In the genomic region with DNA sequence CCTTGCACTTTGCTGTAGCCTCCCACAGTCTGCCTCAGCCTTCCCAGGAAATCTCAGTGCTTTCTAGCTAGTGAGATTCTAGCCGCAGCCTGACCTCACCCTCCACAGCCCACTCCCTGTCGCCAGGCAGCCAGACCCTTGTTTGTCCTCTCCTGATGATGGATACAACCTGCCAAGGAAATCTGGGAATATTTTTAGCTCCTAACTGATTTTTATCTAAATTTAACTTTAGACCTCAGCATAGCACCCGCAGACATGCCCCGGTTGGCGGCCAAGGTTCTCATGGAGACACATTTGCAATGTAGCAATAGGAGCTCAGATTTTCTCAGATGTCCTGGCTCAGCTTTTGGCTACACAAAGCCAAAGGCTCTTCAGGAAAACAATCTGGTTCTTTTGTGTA, we compare ENCODE assay signal across 12 mouse cellular contexts.
DNase-seq lines count a peak whose midpoint lies in the region; ATAC-seq and TF ChIP-seq lines count a peak whose summit lies in the region.
"Had no signal": no experiment of that assay in that cellular context is flagged by ENCODE, and none has a peak within 500 bp of the region (broad histone marks: within the 10 kb centered on the region; RNA-seq: fewer than 3 reads in every experiment).

No protein-coding gene starts in this region.

- H3K27me3 ChIP-seq in kidney, postnatal 0 days (ENCODE audit: insufficient read depth, low read length), result no peaks in the 10 kb centered on the region
- H3K27me3 ChIP-seq in heart, embryonic 14.5 days (ENCODE audit: control insufficient read depth, insufficient read depth, low read length), result no peaks in the 10 kb centered on the region
- H3K27me3 ChIP-seq: limb, embryonic 12.5 days; midbrain, embryonic 13.5 days had no signal

- peak overlapping the region; percentile 68 for H3K27ac ChIP-seq in kidney, postnatal 0 days
- H3K27ac ChIP-seq in heart, embryonic 14.5 days (replicated peaks in 1 of 2; ENCODE audit: control insufficient read depth in 1 of 2, insufficient read depth in 1 of 2, low read depth in 2 of 2, low read length in 2 of 2), result peak overlapping the region; percentile 8 to 39; a peak in 3 of 4 replicates
- H3K27ac ChIP-seq: layer of hippocampus, adult 2 months; limb, embryonic 12.5 days; midbrain, embryonic 13.5 days had no signal

- H3K9me3 ChIP-seq in kidney, postnatal 0 days (replicated peaks; ENCODE audit: low read length), result no peaks in the 10 kb centered on the region
- no peaks in the 10 kb centered on the region for H3K9me3 ChIP-seq in heart, embryonic 14.5 days (ENCODE audit: control insufficient read depth, low read length)
- H3K9me3 ChIP-seq: limb, embryonic 12.5 days; midbrain, embryonic 13.5 days had no signal

- no peak overlapping the region for H3K4me2 ChIP-seq in kidney, postnatal 0 days (ENCODE audit: low read length)
- no peak overlapping the region for H3K4me2 ChIP-seq in heart, embryonic 14.5 days (ENCODE audit: low read length)
- H3K4me2 ChIP-seq: limb, embryonic 12.5 days; midbrain, embryonic 13.5 days had no signal

- DNase-seq in adrenal gland, postnatal 14 days, result peak; percentile 34
- no peak for DNase-seq in adrenal gland, postnatal 10 days
- no peak for DNase-seq in kidney, postnatal 0 days (ENCODE audit: low spot score)
- no peak for DNase-seq in kidney, adult 18-20 months
- peak; percentile 44 to 61 for DNase-seq in kidney, postnatal 25 days
- DNase-seq in frontal cortex, adult 2 months (ENCODE audit: extremely low spot score in 1 of 2, low spot score in 1 of 2), result no peak
- no peak for DNase-seq in embryo, embryonic 10 days (ENCODE audit: low spot score)
- DNase-seq: lung, adult 2 months had no signal

- H3K36me3 ChIP-seq in kidney, postnatal 0 days (ENCODE audit: insufficient read depth, low read length), result no peaks in the 10 kb centered on the region
- no peaks in the 10 kb centered on the region for H3K36me3 ChIP-seq in heart, embryonic 14.5 days (ENCODE audit: control insufficient read depth, insufficient read depth, low read length)
- H3K36me3 ChIP-seq: limb, embryonic 12.5 days; midbrain, embryonic 13.5 days had no signal

- no peak overlapping the region for H3K9ac ChIP-seq in kidney, postnatal 0 days (ENCODE audit: low read depth, low read length)
- no peak overlapping the region for H3K9ac ChIP-seq in heart, embryonic 14.5 days (ENCODE audit: low read length)
- H3K9ac ChIP-seq: limb, embryonic 12.5 days; midbrain, embryonic 13.5 days had no signal

- H3K4me3 ChIP-seq in kidney, postnatal 0 days (replicated peaks; ENCODE audit: low read depth, low read length), result no peak overlapping the region
- H3K4me3 ChIP-seq in heart, embryonic 14.5 days (ENCODE audit: control insufficient read depth in 1 of 2, insufficient read depth in 1 of 2, low read depth in 1 of 2, low read length in 2 of 2), result no peak overlapping the region
- H3K4me3 ChIP-seq: layer of hippocampus, adult 2 months; limb, embryonic 12.5 days; midbrain, embryonic 13.5 days had no signal

- peaks cover 37% of the 10 kb centered on the region; the same call in 1 of the 2 replicates for H3K4me1 ChIP-seq in kidney, postnatal 0 days (replicated peaks; ENCODE audit: insufficient read depth, low read length)
- H3K4me1 ChIP-seq in heart, embryonic 14.5 days (ENCODE audit: control insufficient read depth in 2 of 2, insufficient read depth in 2 of 2, low read length in 2 of 2), result peaks cover 8 to 15% of the 10 kb centered on the region in 2 experiments

- WGBS in kidney, postnatal 0 days, result 41% methylated on average over 5 of the region's 5 CpGs
- WGBS in heart, embryonic 14.5 days, result 27% methylated on average over 5 of the region's 5 CpGs

- no peak for ATAC-seq in kidney, postnatal 0 days (replicated peaks; ENCODE audit: low FRiP score, low read depth)
- ATAC-seq in heart, embryonic 14.5 days (ENCODE audit: insufficient number of reproducible peaks, insufficient read depth, low FRiP score, low read depth), result no peak; the same call in 1 of the 2 replicates
- ATAC-seq: midbrain, embryonic 13.5 days had no signal

- no peak for TF ChIP-seq CTCF in kidney, postnatal 0 days (IDR thresholded peaks at IDR 0.05; ENCODE audit: low read depth)

Comparison
In these comparisons a context has a peak if more than half of its experiments do, and no peak if none do; other contexts are left out.
1. DNase-seq: peak in adrenal gland, postnatal 14 days (single experiment) and kidney, postnatal 25 days (2 of 2); none in adrenal gland, postnatal 10 days (single experiment), kidney, postnatal 0 days (single experiment), kidney, adult 18-20 months (single experiment), frontal cortex, adult 2 months (0 of 2) and embryo, embryonic 10 days (single experiment).